Mouse (Mus musculus): ENCODE measurements around the gene Slc44a2.

The Slc44a2 gene

DNA sequence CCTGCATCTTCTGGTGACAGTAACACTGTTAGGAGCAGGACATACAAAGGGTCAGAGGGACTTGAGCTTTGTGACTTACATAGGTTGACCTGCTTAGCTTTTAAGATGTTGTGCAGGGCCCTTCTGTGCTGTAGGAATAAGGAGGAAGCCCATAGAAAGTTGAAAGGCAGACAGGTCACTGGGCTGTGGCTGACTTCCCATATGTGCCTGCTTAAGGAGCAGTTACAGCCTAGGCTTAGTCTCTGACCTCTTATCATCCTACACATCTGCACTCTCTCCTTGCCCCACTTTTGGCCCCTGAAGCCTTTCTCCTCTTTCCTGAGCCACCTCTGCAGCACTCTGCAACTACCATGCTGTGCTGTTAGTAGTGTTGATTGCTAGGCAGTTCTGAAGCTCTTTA is 63.5 kb downstream of the Slc44a2 start:
- DNase-seq: no peak

DNA sequence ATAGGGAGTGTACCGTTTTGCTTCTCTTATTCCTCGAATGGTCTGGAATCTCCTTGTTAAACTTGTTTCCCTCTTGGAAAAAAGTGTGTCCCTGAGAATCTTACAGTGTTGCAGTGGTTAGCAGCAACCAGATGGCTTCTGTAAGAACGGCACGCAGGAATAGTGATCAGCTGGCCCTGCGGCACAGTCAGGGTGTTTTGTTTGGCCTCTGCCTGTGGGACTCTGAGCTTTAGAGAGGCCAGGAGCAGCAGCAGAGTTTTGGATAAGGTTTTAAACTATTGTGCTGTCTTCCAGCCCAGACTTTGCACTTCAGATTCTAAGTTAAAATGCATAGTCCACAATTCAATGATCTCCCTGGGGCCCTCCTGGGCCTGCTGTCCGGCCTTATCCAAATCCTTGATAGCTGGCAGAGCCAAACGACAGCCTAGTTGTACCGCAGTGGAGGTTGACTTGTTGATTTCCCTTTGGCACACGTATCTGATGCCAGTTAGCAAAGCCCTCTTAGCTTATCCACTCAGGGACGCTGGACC is 72.2 kb downstream of the Slc44a2 start:
- DNase-seq: no peak

DNA sequence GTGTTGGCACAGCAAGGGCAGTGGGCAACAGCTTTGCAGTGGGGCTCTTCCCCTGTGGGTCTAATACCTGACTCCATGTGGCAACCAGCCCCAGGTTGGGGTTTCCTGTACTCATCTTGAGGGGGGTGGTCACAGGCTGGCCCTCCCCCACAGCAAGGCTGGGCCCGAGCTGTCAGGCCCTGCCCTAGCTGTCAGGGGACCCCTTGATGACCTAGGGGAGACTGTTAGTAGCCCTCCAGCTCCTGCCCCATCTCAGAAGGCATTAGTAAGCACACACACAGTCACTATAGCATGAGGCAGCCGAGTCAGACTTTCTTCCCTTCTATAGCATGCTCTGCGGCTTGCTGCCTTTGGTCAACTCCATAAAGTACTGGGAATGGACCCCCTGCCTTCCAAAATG is 75.2 kb downstream of the Slc44a2 start:
- no peak for DNase-seq

DNA sequence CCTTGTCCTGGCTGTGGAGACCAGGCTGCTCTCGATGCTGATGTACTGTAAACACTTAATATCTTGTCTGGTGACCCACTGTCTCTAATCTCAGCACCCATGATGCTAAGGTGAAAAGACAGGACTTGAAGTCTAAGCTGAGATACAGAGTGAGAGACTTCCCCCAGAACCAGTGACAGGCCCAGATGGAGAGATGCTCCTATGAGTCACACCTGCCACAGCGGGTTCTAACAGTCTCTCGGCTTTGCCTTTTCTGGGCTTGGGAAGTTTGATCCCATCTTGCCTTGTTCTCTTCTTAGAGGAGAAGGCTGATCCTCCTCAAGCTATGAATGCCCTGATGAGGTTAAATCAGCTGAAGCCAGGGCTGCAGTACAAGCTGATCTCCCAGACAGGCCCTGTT is 76.7 kb downstream of the Slc44a2 start:
- DNase-seq: no peak

DNA sequence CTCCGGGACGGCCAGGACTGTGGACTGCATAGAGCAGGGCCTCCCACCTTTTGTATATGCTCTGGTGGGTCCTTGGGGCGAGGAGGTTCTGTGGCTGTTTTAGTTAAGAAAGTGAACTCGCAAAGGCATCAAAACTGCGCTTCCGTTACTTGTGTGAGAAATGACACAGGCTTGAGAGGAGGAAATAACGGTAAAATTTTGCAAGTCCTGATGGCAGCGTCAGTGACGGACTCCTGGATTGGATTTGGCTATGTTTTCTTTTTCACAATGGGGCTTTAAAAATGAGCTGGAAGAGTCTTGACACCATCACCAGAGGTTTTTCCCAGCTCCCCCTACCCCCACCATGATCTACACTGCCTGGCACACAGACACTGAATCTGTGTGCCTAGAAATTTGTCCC is 80.5 kb downstream of the Slc44a2 start:
- no peak for DNase-seq

DNA sequence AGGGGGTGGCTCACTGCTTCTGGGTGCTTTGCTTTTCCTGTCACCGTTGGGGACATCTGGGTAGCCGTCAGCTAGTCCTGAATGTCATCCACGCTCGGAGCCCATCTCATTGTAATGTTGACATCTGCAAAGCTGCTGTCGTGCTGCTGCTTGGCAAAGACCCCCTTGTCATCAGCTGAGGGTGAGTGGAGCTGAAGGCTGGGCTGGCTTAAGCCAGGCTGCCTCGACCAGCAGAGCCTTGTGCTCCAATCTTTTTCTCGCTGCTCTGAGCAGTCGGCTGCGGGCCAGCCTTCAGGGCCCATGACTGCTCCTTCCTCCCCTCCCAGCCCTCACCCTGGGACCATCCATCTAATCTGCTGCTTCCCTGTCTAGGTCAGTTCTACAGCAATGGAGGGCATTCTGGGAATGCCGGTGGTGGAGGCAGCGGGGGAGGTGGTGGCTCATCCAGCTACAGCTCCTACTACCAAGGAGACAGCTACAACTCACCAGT is 82.3 kb downstream of the Slc44a2 start:
- no peak for DNase-seq

DNA sequence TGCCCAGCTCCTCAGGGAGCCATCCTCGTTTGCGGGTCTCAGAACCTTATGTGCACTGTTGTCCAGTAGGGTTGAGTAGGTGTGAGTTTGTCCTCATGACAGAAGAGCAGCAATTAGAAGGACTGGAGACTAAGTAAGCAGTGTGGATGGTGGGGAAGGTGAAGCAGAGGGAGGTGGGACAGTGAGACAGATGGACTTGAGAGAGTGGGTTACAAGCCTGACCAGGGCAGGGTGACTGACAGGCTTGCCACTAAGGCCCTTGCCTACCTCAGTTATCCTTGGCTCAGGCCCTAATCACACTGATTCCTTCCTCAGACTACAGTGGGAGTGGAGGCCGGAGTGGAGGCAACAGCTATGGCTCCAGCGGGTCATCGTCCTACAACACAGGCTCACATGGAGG is 83.2 kb downstream of the Slc44a2 start:
- no peak for DNase-seq

All from cerebellum, postnatal 25 days (tissue).